Mouse (Mus musculus) heart, embryonic 15.5 days (tissue): ENCODE measurements at regions not wholly inside any gene's neighbourhood (a gene's known extent, or its start where the extent isn't known, plus 50 kb on each side); places are given as distances from the start of the nearest gene placed in this dataset. TPM values are rescaled to one million over a fixed set of nuclear protein-coding genes. Genes with fewer than 3 reads are reported as not detected.

Source experiments
- ATAC-seq: fragments of 200-750 bp; cut with Nextera tagmentation; replicated peaks from 2 replicates; pipeline ENCODE4 v1.8.0; 2017; ENCODE audit warnings: low read depth, moderate TSS enrichment; ENCODE audit not compliant: insufficient number of reproducible peaks, insufficient read depth, low FRiP score
- H3K27ac ChIP-seq: fragments of 300-500 bp; sonication (generic); 2 replicates; pipeline ENCODE4 v1.5.1; 2015; ENCODE audit warnings: mild to moderate bottlenecking, inconsistent platforms
- H3K27me3 ChIP-seq: fragments of 300-500 bp; sonication (generic); 2 replicates; pipeline ENCODE4 v1.6.1; 2015; ENCODE audit warnings: inconsistent platforms
- H3K36me3 ChIP-seq: fragments of 300-500 bp; sonication (generic); 2 replicates; pipeline ENCODE4 v1.6.1; 2015; ENCODE audit warnings: mild to moderate bottlenecking, inconsistent platforms
- H3K4me1 ChIP-seq: fragments of 300-500 bp; sonication (generic); replicated peaks from 2 replicates; pipeline ENCODE4 v1.6.1; 2015; ENCODE audit warnings: inconsistent platforms
- H3K4me2 ChIP-seq: fragments of 300-500 bp; sonication (generic); 2 replicates; pipeline ENCODE4 v1.6.1; 2015; ENCODE audit warnings: inconsistent platforms, mild to moderate bottlenecking, moderate library complexity
- H3K4me3 ChIP-seq: fragments of 300-500 bp; sonication (generic); 2 replicates; pipeline ENCODE4 v1.5.1; 2015; ENCODE audit warnings: mild to moderate bottlenecking, inconsistent platforms
- H3K9ac ChIP-seq: fragments of 300-500 bp; sonication (generic); 2 replicates; pipeline ENCODE4 v1.6.1; 2015; ENCODE audit warnings: mild to moderate bottlenecking, inconsistent platforms
- H3K9me3 ChIP-seq: fragments of 300-500 bp; sonication (generic); replicated peaks from 2 replicates; pipeline ENCODE4 v1.6.1; 2016; ENCODE audit warnings: inconsistent platforms
- WGBS: fragments of 180-500 bp; shearing (Covaris S2); methylation state at CpG from one replicate; pipeline ENCODE4 v1.1.7; 2015; ENCODE audit warnings: mixed read lengths; 5-methylcytosine and 5-hydroxymethylcytosine counted together
- microRNA-seq: library from miRNA; unstranded; fragments of <30 nt; microRNA quantifications from one replicate; pipeline ENCODE4, GENCODE M21; 2016

DNA sequence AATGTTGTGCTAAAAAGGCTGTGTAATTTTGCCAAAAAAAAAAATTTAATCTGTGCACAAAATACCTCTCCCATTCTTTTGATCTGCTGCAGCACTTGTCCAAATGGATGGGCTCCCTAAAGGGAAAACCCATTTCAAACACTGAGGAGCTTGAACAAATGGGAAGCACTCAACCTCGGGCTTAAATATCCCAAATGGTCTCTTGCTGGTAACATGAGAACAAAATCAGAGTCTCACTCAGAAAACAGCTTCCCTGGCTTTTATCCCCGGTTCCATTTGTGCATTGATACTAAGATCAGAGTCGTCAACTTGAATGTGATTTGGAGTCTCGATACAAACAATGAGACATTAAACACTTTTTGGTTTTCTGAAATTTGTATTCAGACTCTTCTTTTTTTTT is 59.9 kb upstream of the Zpld1 start:
- H3K4me2 ChIP-seq, result no peak overlapping the region
- no peak overlapping the region for H3K9ac ChIP-seq
- WGBS, result 48% methylated on average over 4 of the region's 4 CpGs
- H3K36me3 ChIP-seq, result no peaks in the 10 kb centered on the region
- H3K9me3 ChIP-seq, result no peaks in the 10 kb centered on the region
- H3K27me3 ChIP-seq, result no peaks in the 10 kb centered on the region
- H3K4me1 ChIP-seq, result no peaks in the 10 kb centered on the region
- ATAC-seq, result no peak
- no peak overlapping the region for H3K27ac ChIP-seq
- no peak overlapping the region for H3K4me3 ChIP-seq

DNA sequence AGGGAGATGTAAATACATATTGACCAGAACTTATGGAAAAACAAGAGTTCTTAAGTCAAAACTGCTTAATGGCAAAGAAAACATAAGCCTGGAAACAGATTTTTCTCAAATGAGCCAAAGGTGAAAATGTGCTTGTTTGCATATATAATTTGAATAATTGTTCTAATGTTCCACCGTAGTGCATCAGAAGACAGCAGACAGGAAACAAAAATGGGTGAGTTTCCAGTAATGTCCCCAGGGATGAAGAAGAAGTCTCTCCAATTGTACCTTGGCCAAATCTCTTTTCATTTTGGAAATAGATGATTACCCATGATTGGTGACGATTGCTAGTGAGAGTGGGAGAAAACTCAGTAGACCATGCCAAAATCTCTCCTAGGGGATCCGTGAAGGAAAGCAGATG is 58.3 kb upstream of the Zpld1 start:
- Histone ChIP-seq H3K4me1 (no peaks in the 10 kb centered on the region), H3K36me3 (no peaks in the 10 kb centered on the region), H3K27ac (no peak overlapping the region), H3K4me2 (no peak overlapping the region), H3K9ac (no peak overlapping the region), H3K9me3 (no peaks in the 10 kb centered on the region), H3K4me3 (no peak overlapping the region), H3K27me3 (no peaks in the 10 kb centered on the region)
- 72% methylated on average over 3 of the region's 3 CpGs for WGBS
- no peak for ATAC-seq

Small RNA genes in the stretch of these regions (microRNA-seq; reads per million reads assigned to microRNA genes)
- not detected for gene Mir5118
